In the genomic region with DNA sequence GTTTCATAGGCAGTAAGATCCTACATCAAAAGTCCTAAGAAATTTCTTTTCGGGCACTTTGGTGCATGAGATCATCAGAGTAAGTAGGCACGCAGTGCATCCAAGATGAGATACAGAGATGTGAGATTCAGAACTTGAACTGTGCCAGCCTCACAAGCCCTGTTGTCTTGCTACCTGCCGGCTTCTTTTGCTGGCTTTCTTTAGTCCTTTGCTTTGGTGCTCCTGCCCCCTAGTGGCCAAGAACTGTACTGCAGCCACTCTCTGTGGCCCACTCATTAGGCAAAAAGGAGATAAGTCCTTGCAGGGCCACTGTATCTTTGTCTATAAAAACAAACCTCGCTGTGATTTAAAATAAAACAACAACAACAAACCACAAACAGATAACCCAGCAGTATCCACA, we compare ENCODE assay signal across 8 mouse cellular contexts.
DNase-seq lines count a peak whose midpoint lies in the region; ATAC-seq lines count a peak whose summit lies in the region.

No protein-coding gene starts in this region.

- intact Hi-C loops in left cerebral cortex, postnatal 36 days (cut with DNase I), result loop anchor here (1.0 to 2.0 kb wide), 2 partner anchors 64 to 349 kb away; no protein-coding TSS in a partner anchor

- no peak overlapping the region for H3K4me3 ChIP-seq in liver, embryonic 12.5 days

- H3K9ac ChIP-seq in liver, embryonic 12.5 days, result no peak overlapping the region

- no peak overlapping the region for H3K27ac ChIP-seq in liver, embryonic 12.5 days

- peak; percentile 72 for DNase-seq in liver
- DNase-seq in cerebellum, postnatal 4 days (ENCODE audit: low spot score in 2 of 2), result peak; percentile 91
- DNase-seq in gastrocnemius, postnatal 10 days, result peak; percentile 79
- peak; percentile 86 for DNase-seq in kidney, adult 18-20 months
- DNase-seq in left cerebral cortex, postnatal 36 days (ENCODE audit: low spot score in 2 of 2), result peak; percentile 83 to 88
- peak; percentile 83 for DNase-seq in naive thymus-derived CD4-positive, alpha-beta T cell, adult 2 months (ENCODE audit: low read depth)
- DNase-seq in spleen, postnatal 14 days (ENCODE audit: low spot score in 2 of 2), result peak; percentile 57 to 74

- no peak for ATAC-seq in liver, embryonic 12.5 days

- H3K36me3 ChIP-seq in liver, embryonic 12.5 days, result no peaks in the 10 kb centered on the region

- 20% methylated on average over 4 of the region's 4 CpGs for WGBS in liver, embryonic 12.5 days (ENCODE audit: insufficient replicate concordance)

- H3K9me3 ChIP-seq in liver, embryonic 12.5 days (replicated peaks), result no peaks in the 10 kb centered on the region

- no peak overlapping the region for H3K4me2 ChIP-seq in liver, embryonic 12.5 days

- H3K4me1 ChIP-seq in liver, embryonic 12.5 days, result no peaks in the 10 kb centered on the region

- no peaks in the 10 kb centered on the region for H3K27me3 ChIP-seq in liver, embryonic 12.5 days (replicated peaks)
